Mouse (Mus musculus) hematopoietic stem cell, adult 5-6 weeks (primary cell): ENCODE measurements around the gene Top1. TPM values are rescaled to one million over a fixed set of nuclear protein-coding genes. Genes with fewer than 3 reads are reported as not detected.

Experiments
- ATAC-seq, 2 experiments: fragments of 125-278 bp in 1 of 2; replicated peaks in 1 of 2; 2 replicates each; pipeline ENCODE4 v1.8.0; 2016 to 2017; ENCODE audit warnings: inconsistent platforms in 2 of 2, mild to moderate bottlenecking in 2 of 2, moderate number of reproducible peaks in 2 of 2, low read depth in 1 of 2, moderate TSS enrichment in 1 of 2; ENCODE audit not compliant: low FRiP score in 2 of 2, poor library complexity in 2 of 2, severe bottlenecking in 2 of 2, insufficient read depth in 1 of 2, low TSS enrichment in 1 of 2
- total RNA-seq: library from RNA; stranded (forward); fragments of 172-1452, 232-1000 nt; gene quantifications from 2 replicates; pipeline ENCODE4 v1.2.3, GENCODE M21; 2017

The Top1 gene
- total RNA-seq, 1 experiment from 2014 or later: 188 TPM

DNA sequence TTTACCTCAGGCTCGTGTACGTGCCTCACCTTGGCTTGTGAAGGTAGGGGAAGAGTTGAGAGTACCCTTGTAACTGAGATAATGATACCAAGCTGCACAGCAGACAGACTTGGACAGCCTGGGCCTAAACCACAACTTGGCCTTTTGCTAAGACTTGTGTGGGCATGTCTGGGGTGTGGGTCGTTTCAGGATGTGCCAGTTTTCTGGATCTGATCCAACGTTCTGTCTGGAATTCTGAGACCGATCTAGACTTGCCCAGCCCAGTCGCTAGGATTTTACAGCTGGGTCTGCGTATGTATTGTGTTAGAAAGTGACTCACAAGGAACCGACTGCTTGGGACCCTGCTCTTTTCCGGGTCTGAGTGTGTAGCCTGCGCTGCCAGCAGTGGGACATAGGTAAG, 101.4 kb downstream of the Top1 start:
- ATAC-seq: no peak

DNA sequence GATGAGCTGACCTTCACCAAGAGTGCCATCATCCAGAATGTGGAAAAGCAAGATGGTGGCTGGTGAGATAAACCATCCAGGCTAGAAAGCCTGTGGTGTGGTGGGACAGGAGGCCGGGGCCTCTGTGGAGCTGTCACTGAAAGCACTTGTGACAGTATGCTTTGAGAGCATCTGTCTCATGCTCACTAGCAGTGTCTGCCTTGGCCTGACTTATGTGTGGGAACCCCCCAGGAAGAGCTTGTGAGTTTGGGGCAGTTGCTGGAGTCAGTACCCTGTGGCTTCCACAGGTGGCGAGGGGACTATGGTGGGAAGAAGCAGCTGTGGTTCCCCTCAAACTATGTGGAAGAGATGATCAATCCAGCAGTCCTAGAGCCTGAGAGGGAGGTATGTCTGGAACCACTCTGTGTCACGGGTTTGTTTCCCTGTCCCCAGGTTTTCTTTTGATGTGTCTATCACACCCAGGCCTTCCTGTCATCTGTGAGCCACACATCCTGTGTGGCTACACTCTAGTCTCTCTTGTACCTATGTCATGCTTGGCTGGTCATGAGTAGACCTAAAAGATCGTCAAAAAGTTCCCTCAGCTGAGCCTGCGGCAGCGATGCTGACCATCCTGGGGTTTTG, 111.0 kb downstream of the Top1 start:
- ATAC-seq: peak; percentile 7 to 14; a peak in 2 of 4 replicates

DNA sequence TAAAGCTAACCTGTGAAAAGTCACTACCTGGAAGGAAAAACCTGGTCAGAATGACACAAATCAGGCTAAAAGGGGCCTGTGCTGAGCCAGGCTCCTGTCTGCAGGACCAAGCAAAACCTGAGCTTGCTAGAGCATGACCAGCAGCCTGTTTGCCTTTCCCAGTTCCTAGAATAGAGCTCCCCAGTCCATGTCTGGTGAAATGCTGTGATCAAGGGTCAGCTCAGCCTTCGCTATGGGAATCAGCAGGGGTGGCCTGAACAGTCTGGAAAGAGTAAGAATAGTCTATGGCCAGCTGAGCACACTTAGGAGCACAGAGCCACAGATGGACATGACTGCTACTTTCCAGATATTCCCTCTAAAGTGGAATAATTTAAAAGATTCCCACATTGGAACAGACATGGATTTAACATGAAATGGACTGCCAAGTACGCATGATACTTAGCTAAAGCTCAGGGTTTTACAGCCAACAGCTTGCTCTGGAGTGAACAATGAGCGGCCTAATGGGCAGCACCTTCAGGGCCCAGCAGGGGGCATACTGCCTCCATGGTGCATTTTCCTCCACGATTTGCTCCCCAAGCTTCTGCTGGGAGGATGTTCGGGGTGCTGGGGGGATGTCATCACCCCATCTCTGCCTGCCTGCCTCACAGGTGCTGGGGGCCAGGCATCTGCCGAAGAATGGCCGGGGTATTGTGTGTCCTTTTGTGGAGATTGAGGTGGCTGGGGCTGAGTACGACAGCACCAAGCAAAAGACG, 114.9 kb downstream of the Top1 start:
- 0 out of 4 replicates have a peak, but pooled peaks of 1 of the 2 experiments have one; percentile 41 for ATAC-seq

DNA sequence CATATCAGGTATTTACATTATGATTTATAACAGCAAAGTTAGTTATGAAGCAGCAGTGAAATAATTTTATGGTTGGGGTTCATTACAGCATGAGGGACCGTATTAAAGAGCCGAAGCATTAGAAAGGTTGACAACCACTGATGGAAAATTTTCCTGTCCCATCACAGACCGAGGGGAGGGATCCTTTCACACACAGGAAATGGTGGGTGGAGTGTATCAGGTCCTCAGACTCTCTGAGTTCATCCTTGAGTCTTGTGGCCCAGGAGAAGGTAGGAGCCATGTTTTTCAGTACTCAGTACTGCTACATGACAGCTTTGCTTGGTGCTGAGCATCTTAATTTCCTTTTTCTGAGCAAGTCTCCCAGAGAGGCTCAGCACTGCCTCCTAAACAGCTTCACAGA, 118.1 kb downstream of the Top1 start:
- ATAC-seq: no peak

DNA sequence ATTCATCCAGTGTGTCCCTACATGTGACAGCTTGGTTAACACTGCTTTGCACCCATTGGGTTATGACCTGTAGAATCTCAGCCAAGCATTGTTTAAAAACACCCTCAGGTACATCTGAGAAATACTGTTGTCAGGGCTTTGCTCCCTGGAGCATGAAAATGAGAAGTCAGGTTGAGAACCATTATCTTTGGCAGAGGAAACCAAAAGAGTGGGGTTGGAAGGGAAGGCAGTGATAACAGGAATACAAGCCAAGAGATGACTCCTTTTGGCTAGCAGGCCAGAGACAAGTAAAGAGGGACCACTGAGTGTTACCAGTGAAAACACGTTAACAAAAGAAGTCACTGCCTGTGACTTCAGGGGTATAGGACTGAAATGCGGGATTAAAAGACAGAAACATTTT, 118.7 kb downstream of the Top1 start:
- ATAC-seq: no peak

DNA sequence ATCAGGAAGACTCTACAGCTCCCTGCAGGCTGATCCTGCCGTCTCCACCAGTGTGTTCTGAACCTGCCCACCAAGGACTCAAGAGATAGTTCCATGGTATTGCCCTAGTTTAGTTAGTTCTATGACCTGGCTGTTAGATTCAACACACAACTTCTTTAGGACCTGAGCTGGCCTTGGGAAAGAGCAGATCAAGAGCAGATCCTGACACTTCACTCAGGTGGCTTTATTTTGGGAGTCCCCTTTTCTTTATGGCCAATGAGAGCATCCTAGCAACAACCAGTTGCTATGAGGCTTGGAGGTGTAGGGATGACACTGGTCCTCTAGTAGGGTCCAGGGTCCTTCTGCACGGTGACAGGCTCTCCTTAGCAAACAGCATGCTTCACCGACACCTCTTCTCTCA, 119.4 kb downstream of the Top1 start:
- ATAC-seq: no peak

DNA sequence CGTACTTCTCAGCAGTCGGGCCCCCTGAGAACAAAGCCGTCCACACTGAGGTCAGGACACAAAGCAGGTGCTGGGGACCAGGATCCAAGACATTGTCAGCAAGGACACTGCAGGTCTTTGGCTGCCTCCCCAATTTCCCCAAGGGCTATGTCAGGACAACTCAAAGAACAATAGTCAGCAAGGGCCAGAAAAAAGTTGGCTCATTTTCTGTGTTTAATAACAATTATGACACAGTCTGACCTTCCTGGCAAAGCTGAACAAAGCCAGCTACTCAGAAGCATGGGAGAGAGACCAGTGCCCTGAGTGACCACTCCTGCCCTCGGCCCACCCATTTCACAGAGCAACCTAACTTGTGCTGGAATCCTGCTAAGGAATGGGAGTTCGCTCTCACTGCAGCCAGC, 120.7 kb downstream of the Top1 start:
- no peak for ATAC-seq

DNA sequence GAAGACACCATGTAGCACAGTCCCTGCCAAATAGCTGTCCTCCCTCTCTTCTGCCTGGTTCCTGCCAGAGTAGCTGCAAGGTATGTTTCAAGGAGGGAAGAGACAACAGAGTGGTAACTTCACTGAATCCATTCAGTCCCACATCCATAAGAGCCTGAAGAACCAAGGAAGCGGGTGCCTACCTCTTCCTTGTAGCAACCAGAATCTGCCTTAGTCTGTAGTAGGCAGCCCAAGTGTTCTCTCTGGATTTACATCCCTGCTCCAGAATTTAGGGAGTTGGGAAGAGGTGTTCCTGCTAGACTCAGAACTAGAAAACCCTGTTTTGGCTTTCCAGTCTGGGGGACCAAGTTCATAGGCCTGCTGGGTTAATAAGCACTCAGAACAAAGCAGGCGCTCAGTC, 121.5 kb downstream of the Top1 start:
- no peak for ATAC-seq

DNA sequence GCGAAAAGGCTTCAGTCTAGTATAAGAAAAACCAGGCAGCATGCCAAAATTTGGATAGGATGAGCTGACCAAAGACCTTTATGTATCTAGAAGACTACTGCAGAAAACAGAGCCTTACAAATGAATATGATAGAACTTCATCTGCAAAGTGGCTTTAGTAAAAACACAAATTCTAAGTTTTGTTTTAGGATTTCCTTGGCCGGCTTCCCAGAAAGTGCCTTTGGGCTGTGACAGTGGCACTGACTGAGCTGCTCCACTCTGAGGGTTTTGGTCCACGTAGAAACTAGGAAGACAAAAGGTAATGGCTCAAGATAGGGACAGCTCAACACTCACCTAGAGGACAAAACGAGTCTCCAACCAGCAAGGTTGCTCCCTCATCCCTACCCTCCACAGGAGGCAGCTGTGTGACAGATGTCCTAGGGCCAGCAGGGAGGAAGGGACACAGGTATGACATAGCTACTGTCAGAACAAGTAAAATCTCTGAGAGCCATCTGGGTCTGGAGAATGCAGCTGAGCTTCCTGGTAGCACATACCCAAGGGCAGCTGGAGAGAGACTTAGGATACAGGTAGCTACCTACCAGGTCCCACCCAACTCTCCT, 122.5 kb downstream of the Top1 start:
- ATAC-seq: no peak

DNA sequence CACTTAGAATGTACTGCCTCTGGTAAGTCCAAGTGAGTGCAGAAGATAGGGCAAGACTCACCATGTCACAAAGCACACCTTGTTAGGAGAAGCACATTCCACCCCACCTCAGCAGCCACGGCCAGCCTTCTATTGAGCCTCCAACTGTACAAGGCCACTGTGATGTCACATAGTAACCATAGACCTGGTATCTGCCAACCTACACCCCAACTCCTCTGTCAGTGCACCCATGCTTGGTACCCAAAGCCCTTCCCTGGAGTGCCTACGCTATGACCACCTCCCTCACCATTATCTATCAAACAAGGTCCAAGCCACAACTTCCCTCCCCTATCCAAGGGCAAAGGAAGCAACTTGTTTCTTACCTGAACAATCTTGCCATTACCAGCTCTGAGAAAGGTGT, 123.3 kb downstream of the Top1 start:
- no peak for ATAC-seq

DNA sequence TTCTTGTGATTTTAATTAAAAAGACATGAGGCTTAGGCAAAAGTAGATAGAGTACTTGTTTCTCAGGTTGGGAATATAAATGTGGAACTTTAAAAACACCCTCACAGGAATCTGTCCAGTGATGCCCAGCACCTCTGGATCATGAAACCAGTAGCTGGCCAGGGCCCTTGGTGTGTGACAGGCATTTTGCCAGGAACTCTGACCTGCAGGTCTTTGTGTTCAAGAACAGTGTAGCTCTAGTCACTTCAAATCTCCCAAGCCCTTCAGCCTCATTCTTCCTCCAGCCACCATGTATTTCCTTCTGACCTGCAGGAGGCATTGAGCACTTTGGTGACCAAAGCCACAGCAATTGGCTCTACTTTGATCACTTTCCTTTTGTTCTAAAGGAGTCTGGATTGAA, 124.7 kb downstream of the Top1 start:
- no peak for ATAC-seq

DNA sequence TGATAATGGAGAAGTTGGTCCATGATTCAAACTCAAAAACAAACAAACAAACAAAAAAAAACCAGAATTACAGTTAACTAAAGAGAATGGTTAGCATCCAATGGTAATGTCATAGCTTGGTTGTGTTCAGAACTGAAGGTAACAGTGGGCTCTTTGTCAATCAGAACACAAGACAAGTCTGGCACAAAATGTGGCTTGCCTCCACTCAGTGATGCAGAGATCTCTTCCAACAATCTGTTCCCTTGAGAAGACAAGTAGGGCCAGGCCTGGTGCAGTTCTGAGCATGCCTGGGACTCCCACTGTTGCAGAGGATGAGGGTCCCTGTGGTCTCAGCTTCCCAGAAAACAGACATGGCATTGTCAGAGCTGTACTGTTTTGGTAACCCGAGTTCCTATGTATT, 125.2 kb downstream of the Top1 start:
- no peak for ATAC-seq

DNA sequence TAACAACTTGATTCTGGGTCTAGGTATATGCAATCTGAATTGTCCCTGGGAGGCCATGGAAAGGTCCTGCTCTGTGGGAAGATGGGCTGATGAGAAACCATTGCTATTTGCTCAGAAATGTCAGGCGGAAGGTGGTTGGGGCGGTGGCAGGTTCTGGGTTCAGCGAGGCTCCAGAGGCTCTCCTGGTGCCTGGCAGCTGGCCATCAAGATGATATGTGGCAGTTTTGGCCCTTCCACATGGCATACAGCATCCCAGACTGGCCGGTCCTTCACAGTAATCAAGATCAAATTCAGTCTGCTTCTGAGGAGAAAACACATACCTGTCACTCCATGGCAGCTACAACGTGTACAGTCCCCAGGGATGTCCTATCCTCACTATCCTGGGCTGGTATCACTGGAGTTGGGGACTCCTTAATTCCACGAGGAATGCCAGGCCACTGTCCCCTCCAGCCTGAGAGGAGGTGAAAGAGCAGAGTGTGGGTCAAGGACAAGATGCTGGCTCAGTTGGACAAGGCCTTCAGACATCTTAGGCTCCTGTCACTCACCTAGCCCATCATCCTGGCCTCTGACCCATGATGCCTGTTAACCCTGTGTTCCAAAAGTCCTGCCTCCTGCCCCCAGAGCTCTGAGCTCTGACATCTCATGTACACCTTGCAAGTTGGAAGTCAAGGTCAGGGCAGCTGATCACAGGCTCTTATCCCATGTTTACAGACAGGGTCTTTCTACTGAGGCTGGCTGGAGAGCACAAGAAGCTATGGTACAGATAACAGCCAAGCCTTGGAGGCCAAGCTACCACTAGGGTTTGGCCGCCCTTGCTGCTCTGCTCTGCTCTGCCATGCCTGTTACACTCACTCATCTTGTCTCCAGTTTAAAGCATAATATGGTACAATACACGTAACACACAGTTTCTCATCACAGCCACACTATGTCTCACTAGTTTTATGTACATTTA, 125.9 kb downstream of the Top1 start:
- no peak for ATAC-seq

Other genes starting within 250 kb of the Top1 start
- gene Plcg1, start 85.4 kb downstream of the Top1 start, total RNA-seq: 68.4 and 90.4 TPM in 2 replicates
- 5.3 and 6.8 TPM in 2 replicates for gene Zhx3, start 227.1 kb downstream of the Top1 start, total RNA-seq
- gene Lpin3, start 234.8 kb downstream of the Top1 start, total RNA-seq: not detected in 2 replicates